Mouse (Mus musculus) liver, adult 2 months (tissue): Measurements from ENCODE around the gene Cntrl. TPM values are rescaled to one million over a fixed set of nuclear protein-coding genes. Genes with fewer than 3 reads are reported as not detected.
A peak's percentile ranks its signal among the peaks of the same experiment; 100 is the strongest.

ENCODE experiments used
- DNase-seq: peaks from one replicate; pipeline ENCODE4 v3.0.0-alpha.2; 2011; ENCODE audit warnings: low read depth, low spot score; ENCODE audit errors: extremely low read depth
- H3K27ac ChIP-seq: fragments of 200-500 bp; replicated peaks from 2 replicates; pipeline ENCODE4 v1.5.1; 2012; ENCODE audit warnings: low read depth, mild to moderate bottlenecking, control low read depth, inconsistent platforms, low read length; ENCODE audit not compliant: insufficient read depth
- H3K27me3 ChIP-seq: fragments of 200-500 bp; 2 replicates; pipeline ENCODE4 v1.6.1; 2012; ENCODE audit warnings: mild to moderate bottlenecking, moderate library complexity, low read length, inconsistent platforms; ENCODE audit not compliant: control insufficient read depth, insufficient read depth
- H3K36me3 ChIP-seq: fragments of 200-500 bp; 2 replicates; pipeline ENCODE4 v1.6.1; 2012; ENCODE audit warnings: low read length, inconsistent platforms; ENCODE audit not compliant: control insufficient read depth, insufficient read depth
- H3K4me1 ChIP-seq: fragments of 200-500 bp; 2 replicates; pipeline ENCODE4 v1.6.1; 2011; ENCODE audit warnings: low read length; ENCODE audit not compliant: control insufficient read depth, insufficient read depth
- H3K4me3 ChIP-seq: fragments of 200-500 bp; 2 replicates; pipeline ENCODE4 v1.5.1; 2011; ENCODE audit warnings: low read depth, mild to moderate bottlenecking, control low read depth, low read length, moderate library complexity; ENCODE audit not compliant: insufficient read depth
- H3K79me2 ChIP-seq: fragments of 200-500 bp; 2 replicates; pipeline ENCODE4 v1.6.1; 2012; ENCODE audit warnings: inconsistent platforms, mild to moderate bottlenecking, low read length, moderate library complexity; ENCODE audit not compliant: control insufficient read depth, insufficient read depth
- H3K9ac ChIP-seq: fragments of 200-500 bp; 2 replicates; pipeline ENCODE4 v1.6.1; 2012; ENCODE audit warnings: low read depth, mild to moderate bottlenecking, control low read depth, inconsistent platforms, low read length
- CTCF ChIP-seq: fragments of 200-500 bp; IDR thresholded peaks from 2 replicates; pipeline ENCODE4 v1.5.1; 2011; ENCODE audit warnings: low read depth, low read length, control low read depth
- POLR2A ChIP-seq: fragments of 200-500 bp; IDR thresholded peaks from 2 replicates; pipeline ENCODE4 v1.6.1; 2011; ENCODE audit warnings: low read length, control low read depth; ENCODE audit not compliant: insufficient read depth; ENCODE audit errors: extremely low read depth
- WGBS: fragments of 180-500 bp; shearing (Covaris S2); methylation state at CpG from one replicate; pipeline ENCODE4 v1.1.7; 2018; 5-methylcytosine and 5-hydroxymethylcytosine counted together
- polyA plus RNA-seq: library from polyadenylated mRNA; depleted of rRNA; stranded (reverse); fragments of >200 nt; gene quantifications from 2 replicates; pipeline ENCODE4 v1.2.3, GENCODE M21; 2012; rRNA removed
- total RNA-seq: library from RNA; depleted of rRNA; stranded (reverse); fragments of >200 nt; gene quantifications from 2 replicates; pipeline ENCODE4 v1.2.3, GENCODE M21; 2014; rRNA removed

The Cntrl gene
- total RNA-seq (13.0 and 22.8 TPM in 2 replicates), polyA plus RNA-seq (4.9 and 6.1 TPM in 2 replicates)

- peak; percentile 71 for DNase-seq
- H3K4me1 ChIP-seq, result peaks cover 15% of the 10 kb centered on the region
- H3K4me3 ChIP-seq, result peak within 1 kb of the TSS; percentile 93
- peak within 1 kb of the TSS; percentile 88 for H3K27ac ChIP-seq
- peak within 1 kb of the TSS; percentile 95 for H3K9ac ChIP-seq
- TF ChIP-seq CTCF (no peak), POLR2A (peak; percentile 61; the same call in 1 of the 2 replicates)
- H3K27me3 ChIP-seq, result no peaks in the 10 kb centered on the region
- H3K79me2 ChIP-seq, result peaks cover 5% of the 10 kb centered on the region; the same call in 1 of the 2 replicates
- peaks cover 5% of the 10 kb centered on the region; the same call in 1 of the 2 replicates for H3K36me3 ChIP-seq
- WGBS, result 1% methylated on average over 59 of the region's 62 CpGs
Measured at GRCm38 (mm10) chr2:35109141-35109923, at the start of gene Cntrl. Gene Cntrl (plus strand): TSS chr2:35109492.

GRCm38 (mm10) chr2:35060256-35060655, 49.0 kb upstream of the Cntrl start:
- Histone ChIP-seq H3K4me3 (peak overlapping the region; percentile 94), H3K79me2 (peaks cover 23% of the 10 kb centered on the region; the same call in 1 of the 2 replicates), H3K4me1 (peaks cover 26% of the 10 kb centered on the region), H3K27ac (peak overlapping the region; percentile 87), H3K9ac (peak overlapping the region; percentile 83), H3K27me3 (no peaks in the 10 kb centered on the region), H3K36me3 (peaks cover 9% of the 10 kb centered on the region)
- WGBS, result 15% methylated on average over 5 of the region's 5 CpGs
- TF ChIP-seq POLR2A, result no peak
- TF ChIP-seq CTCF, result no peak
- DNase-seq, result peak; percentile 88

GRCm38 (mm10) chr2:35060897-35061296, 48.4 kb upstream of the Cntrl start:
- Histone ChIP-seq H3K27me3 (no peaks in the 10 kb centered on the region), H3K36me3 (peaks cover 5% of the 10 kb centered on the region), H3K4me1 (peaks cover 24% of the 10 kb centered on the region), H3K79me2 (peaks cover 20% of the 10 kb centered on the region; the same call in 1 of the 2 replicates), H3K9ac (peak overlapping the region; percentile 94), H3K27ac (peak overlapping the region; percentile 99), H3K4me3 (peak overlapping the region; percentile 94)
- WGBS, result 10% methylated on average over 6 of the region's 6 CpGs
- no peak for DNase-seq
- TF ChIP-seq POLR2A (no peak), CTCF (no peak)

- Histone ChIP-seq H3K4me3 (peak within 1 kb of the TSS; percentile 94), H3K27ac (peak within 1 kb of the TSS; percentile 99), H3K27me3 (no peaks in the 10 kb centered on the region), H3K9ac (peak within 1 kb of the TSS; percentile 94), H3K4me1 (peaks cover 23% of the 10 kb centered on the region), H3K36me3 (peaks cover 4% of the 10 kb centered on the region), H3K79me2 (peaks cover 19% of the 10 kb centered on the region; the same call in 1 of the 2 replicates)
- no peak for TF ChIP-seq POLR2A
- no peak for TF ChIP-seq CTCF
- DNase-seq, result peak; percentile 77
- WGBS, result 22% methylated on average over 5 of the region's 5 CpGs
Measured at GRCm38 (mm10) chr2:35061338-35061737, 48.0 kb upstream of the Cntrl start, which contains the start of gene Hc. Gene Hc (minus strand): TSS chr2:35061438.

- Histone ChIP-seq H3K79me2 (peaks cover 16% of the 10 kb centered on the region; the same call in 1 of the 2 replicates), H3K4me3 (no peak overlapping the region), H3K27ac (peak overlapping the region; percentile 90), H3K4me1 (peaks cover 24% of the 10 kb centered on the region), H3K27me3 (no peaks in the 10 kb centered on the region), H3K36me3 (no peaks in the 10 kb centered on the region), H3K9ac (peak overlapping the region; percentile 58)
- TF ChIP-seq POLR2A (no peak), CTCF (no peak)
- DNase-seq, result peak; percentile 92
- WGBS, result 31% methylated on average over 6 of the region's 6 CpGs
Measured at GRCm38 (mm10) chr2:35063333-35064030, 45.8 kb upstream of the Cntrl start.
